Mouse (Mus musculus): ENCODE data around the gene Swt1.
"Not testable (repeated sequence)": the region's sequence is repeated elsewhere in the genome, so short reads cannot be mapped to it uniquely, and the experiment has no call there.

Swt1 gene

DNA sequence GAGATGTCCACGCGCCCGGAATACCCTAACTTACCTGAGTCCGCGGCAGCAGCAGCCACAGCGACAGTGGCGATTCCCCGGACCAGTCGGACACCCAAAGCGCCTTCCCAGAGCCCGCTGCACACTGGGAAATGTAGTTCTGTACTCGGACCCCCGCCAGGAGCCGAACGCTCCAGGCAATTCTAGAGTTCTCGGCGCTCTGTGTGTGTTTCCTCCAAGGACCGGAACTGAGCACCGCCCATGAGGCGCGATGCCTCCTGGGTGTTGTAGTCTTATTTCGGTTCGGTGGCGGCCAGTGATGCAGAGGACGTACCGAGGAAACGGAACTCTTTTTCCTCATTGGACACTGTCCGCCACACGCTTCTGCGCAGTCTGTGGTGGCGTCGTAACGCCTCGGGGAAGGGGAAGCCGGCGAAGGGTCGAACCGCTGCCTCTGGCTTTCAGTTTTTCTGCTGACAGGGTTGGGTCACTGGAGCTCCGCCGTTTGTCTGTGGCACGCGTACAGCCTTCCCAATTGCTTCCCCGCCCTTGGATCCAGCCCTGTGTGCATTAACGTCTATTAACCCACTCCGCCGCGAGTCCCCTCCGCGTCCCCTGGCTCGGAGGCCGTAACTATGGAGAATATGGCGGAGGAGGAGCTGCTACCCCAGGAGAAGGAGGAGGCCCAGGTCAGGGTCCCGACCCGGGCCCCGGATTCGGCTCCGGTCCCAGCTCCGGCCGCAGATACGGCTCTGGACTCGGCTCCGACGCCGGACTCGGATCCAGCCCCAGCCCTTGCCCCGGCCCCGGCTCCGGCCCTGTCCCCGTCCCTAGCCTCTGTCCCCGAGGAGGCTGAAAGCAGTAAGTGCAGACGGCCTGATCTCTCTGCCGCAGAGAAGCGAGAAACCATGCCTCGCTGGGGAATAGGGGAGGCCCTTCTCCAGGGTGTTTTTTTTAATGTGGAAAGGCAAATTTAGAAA, at the start of gene Swt1, which contains the start of gene Trmt1l:
Gene Swt1 (minus strand): TSS at position 193 of the 959 bp plus-strand sequence.
Gene Trmt1l (plus strand): TSS at position 280 of the 959 bp plus-strand sequence.
- peak; percentile 99 for DNase-seq

DNA sequence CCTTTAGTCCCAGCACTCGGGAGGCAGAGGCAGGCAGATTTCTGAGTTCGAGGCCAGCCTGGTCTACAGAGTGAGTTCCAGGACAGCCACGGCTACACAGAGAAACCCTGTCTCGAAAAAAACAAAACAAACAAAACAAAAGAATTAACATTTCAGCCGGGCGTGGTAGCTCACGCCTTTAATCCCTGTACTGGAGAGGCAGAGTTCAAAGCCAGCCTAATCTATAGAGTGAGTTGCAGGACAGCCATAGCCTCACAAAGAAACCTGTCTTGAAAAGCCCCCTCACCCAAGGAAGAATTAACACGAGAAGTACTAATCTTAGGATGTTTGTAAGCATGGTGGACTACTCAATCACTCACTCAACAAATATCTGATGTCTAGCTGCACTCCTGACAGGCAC, 44.1 kb upstream of the Swt1 start:
- not testable (repeated sequence) for DNase-seq

DNA sequence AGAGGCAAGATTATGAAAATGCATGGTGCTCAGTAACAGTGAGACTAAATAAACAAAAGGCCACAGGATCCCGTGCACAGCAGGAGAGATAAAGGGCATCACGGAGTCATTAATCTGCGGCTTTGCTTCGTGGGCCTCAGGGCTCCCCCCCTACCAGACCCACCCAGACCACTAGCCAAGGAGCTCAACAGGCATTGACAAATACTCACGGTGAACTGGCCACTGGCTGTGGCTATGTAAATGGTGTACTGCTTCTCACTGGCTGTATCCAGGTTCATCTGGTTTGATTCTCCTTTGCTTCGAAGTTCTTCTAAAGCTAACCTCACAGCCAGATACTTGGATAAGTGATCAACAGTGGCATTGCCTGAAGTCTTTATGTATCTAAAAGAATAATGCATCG, 43.2 kb upstream of the Swt1 start:
- DNase-seq, result no peak

DNA sequence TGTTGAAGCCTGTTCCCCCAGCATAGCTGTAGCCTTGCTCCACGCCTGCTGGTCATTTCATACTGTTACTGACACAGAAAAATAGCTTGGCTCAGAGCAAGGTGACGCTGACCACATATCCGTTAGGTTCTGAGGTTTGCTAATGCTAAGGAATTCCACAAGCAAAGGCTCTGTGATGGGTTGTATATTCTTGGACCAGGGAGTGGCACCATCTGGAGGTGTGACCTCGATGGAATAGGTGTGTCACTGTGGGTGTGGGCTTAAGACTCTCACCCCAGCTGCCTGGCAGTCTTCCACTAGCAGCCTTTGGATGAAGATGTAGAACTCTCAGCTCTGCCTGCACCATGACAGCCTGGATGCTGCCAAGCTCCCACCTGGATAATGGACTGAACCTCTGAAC, 38.3 kb upstream of the Swt1 start:
- DNase-seq, result no peak

DNA sequence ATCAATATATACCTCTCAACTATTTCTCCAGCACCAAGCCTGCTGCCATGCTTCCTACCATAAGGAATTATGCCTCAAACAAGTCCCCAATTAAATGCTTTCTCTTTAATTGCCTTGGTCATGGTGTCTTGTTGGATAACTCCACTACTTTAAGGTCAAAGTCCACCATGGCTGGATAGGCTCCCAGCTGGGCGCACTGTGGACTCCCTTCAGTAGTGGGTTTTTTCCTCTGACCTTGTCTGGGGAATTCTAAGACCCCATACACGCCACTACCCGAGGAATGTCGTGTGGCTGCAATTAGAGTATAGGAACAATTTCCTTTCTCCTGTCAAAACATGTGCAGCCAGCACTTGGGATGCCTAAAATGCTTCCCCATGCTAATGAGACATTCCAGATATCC, 36.7 kb upstream of the Swt1 start:
- DNase-seq, result no peak

DNA sequence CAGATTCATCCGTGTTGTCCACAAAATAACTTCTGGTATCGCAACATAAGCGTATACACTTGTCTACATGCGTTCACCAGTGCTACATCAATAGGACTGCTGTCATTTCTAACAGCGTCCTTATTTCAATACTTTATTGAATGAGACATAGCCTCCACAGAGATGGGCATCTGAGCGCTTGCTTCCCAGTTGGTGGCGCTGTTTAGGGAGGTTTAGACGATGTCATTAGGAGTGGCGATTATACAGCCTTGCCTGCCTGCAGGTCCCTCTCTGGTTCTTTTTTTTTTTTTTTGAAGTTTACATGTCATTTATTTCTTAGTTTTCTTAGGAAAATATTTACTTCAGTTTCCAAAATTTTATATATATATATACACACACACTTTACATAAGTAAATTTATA, 33.0 kb upstream of the Swt1 start:
- no peak for DNase-seq

DNA sequence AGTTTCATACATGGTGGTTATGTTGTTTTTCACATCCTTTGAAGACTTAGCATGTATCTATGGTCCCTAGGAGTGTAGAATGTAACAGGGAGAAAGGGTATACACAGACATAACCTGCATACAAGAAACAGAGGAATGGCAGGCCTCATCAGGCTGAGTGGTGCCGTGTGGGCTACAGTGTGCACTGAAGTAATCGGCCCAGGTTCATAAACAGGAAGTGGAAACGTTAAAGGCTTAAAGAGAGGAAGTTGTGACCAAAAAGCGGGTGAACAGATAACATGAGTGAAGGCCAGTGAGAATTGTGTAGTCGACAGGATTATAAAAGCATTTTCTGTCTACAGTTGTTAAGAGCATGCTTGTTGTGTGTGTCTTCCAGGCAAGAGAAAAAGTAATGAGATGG, 28.8 kb upstream of the Swt1 start:
- DNase-seq, result no peak

DNA sequence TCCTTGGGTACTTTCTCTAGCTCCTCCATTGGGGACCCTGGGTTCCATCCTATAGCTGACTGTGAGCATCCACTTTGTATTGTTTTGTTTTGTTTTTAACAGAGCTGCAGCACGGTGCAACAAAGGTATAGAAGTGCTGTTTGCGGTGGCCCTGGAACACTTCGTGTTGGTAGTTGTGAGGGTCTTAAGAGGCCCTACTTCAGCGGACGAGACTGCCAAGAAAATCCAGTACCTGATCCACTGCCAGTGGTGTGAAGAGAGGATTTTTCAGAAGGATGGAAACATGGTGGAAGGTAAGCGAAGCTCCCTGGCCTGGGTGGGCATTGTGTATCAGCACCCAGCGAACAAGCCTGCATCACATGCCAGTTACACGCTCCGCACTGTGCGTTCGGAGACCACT, 23.7 kb upstream of the Swt1 start:
- DNase-seq, result no peak

DNA sequence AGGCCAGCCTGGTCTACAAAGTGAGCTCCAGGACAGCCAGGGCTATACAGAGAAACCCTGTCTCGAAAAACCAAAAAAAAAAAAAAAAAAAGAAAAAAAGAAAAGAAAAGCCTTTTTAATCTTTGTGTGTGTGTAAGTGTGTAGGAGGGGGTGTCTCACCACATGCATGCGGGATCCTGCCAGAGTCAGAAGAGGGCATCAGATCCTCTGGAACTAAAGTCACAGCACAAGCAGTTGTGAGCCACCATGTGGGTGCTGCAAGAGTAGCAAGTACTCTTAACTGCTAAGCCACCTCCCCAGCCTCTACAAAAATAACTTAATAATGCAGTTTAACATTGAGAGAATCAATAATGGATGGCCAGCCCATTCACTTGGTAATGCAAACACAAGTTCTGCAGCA, 22.6 kb upstream of the Swt1 start:
- DNase-seq, result no peak

DNA sequence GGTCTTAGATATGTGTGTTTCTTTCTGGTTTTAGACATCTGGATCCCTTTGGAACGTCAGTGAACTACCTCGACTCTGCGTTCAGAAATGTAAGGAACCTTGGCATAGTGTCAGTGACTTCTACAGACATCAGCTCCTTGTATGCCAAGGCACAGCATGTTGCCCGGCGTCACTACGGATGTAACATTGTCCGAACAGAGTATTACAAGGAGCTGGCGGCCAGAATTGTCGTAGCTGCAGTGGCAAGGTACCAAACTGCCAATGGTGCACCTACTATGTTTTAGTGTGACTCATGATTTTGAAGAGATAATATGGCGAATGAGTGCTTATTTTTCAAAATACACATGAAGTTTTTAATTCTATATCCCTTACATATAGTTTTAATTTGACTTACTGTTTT, 21.6 kb upstream of the Swt1 start:
- peak; percentile 28 to 30 for DNase-seq

DNA sequence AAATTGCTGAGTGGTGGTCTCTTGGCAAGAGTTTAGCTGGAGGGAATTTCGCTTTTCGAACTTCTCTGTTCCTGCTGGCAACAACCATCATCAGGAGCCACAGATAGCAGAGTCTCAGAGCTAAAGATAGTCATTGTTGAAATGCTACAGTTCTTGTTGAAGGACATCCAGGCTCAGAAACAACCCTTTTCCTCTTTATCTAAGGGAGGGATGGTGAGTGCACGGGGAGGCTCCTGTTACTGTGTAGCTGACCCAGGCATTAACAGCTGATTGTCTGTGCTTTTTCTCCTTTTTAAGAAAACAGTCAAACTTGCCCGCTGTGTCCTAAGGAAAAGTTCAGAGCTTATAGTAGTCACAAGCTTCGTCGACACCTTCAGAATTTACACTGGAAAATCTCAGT, 7.2 kb upstream of the Swt1 start:
- no peak for DNase-seq

DNA sequence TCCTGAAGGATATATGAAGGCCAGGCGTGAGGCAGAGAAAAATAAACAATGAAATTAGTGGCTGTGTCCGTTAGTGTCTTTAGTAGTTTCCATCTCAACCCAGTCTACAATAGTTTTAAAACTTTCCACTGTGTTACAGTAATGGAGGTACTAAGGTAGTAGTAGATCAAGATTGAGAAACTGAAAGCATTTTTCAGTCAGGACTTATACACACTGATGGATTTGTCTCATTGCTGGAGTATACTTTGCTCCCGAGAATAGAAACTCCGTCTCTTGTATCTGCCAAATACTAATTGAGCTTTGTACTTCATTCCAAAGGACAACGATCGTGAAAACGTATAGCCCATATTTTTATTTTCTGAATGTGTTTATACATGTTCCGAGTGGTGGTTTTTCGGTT, 1.1 kb upstream of the Swt1 start:
- DNase-seq, result no peak

DNA sequence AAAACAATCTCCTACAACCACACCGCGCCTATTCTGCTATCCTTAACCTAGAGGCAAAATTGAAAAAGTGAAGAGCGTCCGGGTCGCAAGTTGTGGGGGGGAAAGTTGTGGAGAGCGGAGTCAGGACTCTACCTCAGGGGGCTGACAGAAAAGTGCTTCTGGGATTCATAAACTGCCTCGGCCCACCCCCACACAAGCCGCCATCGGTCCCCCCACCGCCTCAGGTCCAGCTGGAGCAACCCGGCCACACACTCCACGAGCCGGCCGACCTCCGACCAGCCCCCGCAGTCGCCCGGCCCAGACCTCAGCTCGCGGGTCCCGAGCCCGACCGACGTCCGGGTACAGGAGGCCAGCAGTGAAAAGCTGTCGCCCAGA, 380 bp downstream of the Swt1 start:
- DNase-seq, result no peak

DNA sequence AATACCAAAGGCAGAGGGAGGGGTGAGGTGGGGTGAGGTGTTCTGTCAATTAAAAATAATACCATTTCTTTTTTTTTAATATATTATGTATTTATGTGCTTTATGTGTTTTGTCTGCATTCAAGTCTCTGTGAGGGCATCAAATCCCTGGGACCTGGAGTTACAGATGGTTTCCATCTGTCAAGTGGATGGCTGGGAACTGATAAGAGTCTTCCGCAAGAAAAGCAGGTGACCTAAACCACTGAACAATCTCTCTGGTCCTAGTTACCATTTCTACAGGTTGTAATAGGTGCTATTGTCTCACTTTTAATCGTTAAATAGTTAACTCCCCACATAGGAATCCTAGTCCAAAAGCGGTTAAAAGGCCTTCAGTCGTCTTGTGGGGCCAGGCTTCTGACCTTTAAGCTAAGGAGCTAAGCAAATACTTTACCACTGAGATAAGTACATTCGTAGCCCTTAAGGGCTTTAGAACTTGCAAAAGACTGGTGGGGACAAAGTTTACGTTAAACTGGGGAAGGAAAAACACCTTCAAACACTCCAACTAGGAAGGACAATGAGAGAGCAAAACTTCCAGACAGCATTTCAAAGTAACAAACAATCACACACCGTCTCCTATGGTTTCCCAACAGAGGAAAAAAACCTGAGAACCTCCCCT, 1.2 kb downstream of the Swt1 start:
- no peak for DNase-seq

DNA sequence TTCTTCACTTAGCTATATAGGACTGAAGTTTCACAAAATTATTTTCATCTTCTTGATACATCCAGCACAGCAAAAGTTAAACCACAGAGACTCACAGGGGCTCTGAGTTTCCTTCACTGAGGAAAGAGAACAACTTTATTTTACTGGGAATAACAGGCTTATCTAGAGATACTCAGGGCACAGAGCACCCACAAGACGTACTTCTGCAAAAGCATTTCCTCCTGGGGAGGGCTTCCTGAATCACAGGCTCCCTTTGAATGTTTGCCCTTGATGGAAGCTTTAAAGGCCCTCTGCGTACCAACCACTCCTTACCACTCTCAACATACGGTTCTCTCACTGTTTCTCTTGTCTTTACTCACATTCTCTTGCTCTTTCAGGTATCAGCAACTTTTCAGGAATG, 6.1 kb downstream of the Swt1 start:
- DNase-seq, result no peak

DNA sequence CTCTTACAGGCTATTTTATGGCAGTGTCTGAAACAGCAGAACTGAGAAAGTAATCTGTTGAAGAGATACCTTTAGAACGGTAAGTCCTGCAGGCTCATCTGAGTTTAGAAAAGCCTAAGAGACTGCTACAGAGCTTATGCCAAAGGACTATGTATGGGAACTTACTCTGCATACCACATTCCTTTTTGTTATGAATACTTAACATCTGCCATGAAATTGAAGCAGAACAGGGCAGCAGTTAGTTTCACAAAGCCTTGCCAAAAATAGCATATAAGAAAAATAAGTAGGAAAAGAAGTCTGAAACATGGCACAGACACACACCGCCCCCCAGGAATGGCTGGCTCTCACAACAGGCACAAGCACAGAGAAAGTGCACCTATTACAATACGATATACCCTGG, 18.4 kb downstream of the Swt1 start:
- DNase-seq, result no peak

DNA sequence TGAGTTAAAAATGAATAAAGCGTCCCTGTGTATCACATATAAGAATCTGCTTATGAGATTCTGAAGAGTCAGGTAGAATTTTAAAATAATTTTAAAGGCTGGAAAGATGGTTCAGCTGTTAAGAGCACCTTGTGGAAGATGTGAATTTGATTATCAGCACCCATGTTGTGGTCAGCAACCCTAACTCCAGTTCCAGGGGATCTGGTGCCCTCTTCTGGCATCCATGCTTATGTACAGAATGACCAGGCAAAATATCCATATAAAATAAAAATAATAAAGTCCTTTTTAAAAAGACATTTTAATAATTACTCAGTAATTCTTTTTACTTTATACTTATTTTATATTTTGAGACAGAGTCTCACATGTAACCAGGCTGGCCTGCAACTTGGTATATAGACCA, 38.2 kb downstream of the Swt1 start:
- no peak for DNase-seq

DNA sequence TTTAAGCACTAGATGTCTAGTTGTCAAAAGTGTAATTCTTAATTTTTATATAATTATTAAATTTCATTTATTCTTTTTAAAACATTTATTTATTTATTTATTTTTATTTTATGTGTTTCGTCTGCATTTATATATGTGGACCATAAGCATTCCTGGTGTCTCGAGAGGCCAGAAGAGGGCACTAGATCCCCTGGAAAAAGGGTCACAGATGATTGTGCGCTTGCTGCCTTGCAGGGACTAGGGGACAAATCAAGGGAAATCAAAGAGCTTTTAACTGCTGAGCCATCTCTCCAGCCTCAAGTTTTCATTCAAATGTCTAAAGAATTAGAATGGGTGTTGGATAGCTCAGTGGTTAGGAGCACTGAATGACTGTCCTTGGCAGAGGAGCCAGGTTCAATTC, 50.9 kb downstream of the Swt1 start:
- no peak for DNase-seq

DNA sequence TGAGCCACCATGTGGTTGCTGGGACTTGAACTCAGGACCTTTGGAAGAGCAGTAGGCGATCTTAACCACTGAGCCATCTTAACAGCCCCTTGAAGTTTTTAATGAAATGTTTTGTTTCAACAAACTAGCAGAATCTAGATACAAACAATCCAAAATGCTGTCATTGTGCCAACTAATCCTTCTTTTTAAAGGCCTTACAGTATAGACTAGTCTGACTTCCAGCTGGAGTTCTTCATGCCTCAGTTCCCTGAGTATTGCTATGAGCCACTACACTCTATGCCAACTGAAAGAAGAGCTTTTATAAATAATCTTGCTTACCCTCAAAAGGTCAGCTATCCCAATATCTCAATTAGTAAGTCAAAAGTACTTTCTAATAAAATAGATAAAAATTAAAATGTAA, 55.4 kb downstream of the Swt1 start:
- DNase-seq, result no peak

DNA sequence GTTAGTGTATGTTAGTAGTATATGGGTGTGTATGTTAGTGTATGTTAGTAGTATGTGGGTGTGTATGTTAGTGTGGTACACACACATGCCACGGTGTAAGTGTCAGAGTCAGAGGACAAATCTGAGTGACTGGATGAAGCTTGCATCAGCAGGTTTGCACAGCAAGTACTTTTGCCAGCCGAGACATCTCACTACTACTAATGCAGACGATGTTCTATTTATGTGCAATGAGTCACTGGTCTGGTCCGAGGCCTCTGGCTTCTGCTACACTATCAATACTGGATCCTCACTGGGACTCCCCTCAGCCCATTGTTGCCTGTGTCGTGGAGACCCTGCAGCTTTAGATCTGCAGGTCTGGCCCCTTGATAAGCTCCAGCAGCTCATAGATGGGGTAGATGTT, 56.7 kb downstream of the Swt1 start:
- no peak for DNase-seq

DNA sequence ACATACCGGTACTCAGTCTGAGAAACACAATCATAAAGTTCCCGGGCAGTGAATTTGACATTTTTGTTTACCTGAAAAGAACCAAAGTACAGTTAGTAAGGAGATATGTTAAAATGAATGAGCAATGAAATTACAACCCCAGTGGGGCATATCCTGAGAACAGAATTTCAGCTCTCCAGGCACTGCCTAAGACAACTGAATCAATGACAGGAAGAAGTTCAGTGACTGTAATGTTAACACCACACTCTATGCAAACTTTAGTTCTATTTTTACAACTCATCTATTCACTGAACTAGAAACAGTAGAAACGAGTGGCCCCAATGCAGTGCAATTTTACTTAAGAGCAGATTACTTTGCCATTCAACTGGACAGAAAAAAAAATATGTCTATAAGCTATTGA, 57.7 kb downstream of the Swt1 start:
- DNase-seq, result no peak

DNA sequence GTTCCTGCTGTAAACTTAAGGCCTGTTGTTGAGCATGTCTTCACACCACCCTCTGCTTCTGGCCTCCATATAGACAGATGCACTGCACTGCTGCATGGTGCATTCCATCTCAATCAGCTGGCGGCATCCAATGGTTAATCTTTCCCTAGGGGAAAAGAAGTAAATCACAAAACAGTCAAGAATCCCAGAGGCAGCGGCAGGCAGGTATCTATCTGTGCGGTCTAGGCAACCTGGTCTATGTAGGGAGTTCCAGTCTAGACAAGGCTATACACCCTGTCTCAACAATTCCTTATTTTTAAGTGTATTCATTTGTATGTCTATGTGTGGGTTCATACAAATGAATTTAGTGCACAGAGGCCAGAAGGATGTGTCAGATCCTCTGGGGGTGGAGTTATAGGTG, 59.8 kb downstream of the Swt1 start:
- DNase-seq, result no peak

DNA sequence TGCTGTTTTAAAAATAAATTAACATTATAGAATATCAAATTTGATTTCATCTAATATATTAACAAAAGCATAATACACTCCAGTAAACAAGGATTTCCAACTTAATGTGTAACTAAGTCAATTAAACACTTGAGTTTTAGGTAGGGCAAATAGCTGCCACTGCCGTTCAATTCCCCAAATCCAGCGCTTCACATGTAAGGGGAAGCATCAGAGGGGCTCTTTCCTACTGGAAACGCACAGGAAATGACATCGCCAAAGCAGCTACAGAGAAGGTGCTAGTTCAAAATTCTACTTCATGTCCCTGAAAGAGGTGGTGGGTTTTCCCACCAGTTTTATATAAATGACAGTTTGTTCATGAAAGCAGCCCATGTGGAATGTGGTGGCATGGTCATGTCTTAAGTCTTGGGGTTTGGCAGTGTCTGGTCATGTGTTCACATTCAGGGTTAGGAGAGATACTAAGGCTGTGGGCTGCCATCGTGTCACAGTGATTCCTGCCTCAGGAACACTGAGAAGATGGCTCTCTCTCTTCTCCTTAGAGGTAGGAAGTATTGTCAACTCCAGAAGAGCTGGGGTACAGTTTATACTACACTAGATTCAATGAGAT, 60.4 kb downstream of the Swt1 start:
- no peak for DNase-seq
